Mouse (Mus musculus) spleen, adult 2 months (tissue): ENCODE data around the gene Gdf9. TPM values are rescaled to one million over a fixed set of nuclear protein-coding genes. Genes with fewer than 3 reads are reported as not detected.

Experiments
- DNase-seq, 2 experiments: peaks; one replicate each; pipeline versions ENCODE4 v3.0.0 to v3.0.0-alpha.2; 2012 to 2021; ENCODE audit warnings: low spot score in 2 of 2, low read depth in 1 of 2
- H3K27ac ChIP-seq: fragments of 200-500 bp; 2 replicates; pipeline ENCODE4 v1.5.1; 2012; ENCODE audit warnings: low read length, inconsistent platforms; ENCODE audit not compliant: insufficient read depth
- H3K27me3 ChIP-seq: fragments of 200-500 bp; 2 replicates; pipeline ENCODE4 v1.6.1; 2012; ENCODE audit warnings: mild to moderate bottlenecking, moderate library complexity, low read length, inconsistent platforms; ENCODE audit not compliant: control insufficient read depth, insufficient read depth
- H3K36me3 ChIP-seq: fragments of 200-500 bp; 2 replicates; pipeline ENCODE4 v1.6.1; 2012; ENCODE audit warnings: mild to moderate bottlenecking, low read length, inconsistent platforms; ENCODE audit not compliant: control insufficient read depth, insufficient read depth
- H3K4me1 ChIP-seq: fragments of 200-500 bp; 2 replicates; pipeline ENCODE4 v1.6.1; 2011; ENCODE audit warnings: inconsistent platforms; ENCODE audit not compliant: control insufficient read depth, insufficient read depth, insufficient read length
- H3K4me3 ChIP-seq: fragments of 200-500 bp; 2 replicates; pipeline ENCODE4 v1.5.1; 2011; ENCODE audit warnings: mild to moderate bottlenecking, inconsistent platforms; ENCODE audit not compliant: insufficient read depth, insufficient read length; ENCODE audit errors: extremely low read depth
- CTCF ChIP-seq: fragments of 200-500 bp; IDR thresholded peaks from 2 replicates; pipeline ENCODE4 v1.5.1; 2011; ENCODE audit warnings: mild to moderate bottlenecking, inconsistent platforms; ENCODE audit not compliant: insufficient read depth, insufficient read length, insufficient replicate concordance; ENCODE audit errors: extremely low read depth
- POLR2A ChIP-seq: fragments of 200-500 bp; IDR thresholded peaks from 2 replicates; pipeline ENCODE4 v1.6.1; 2011; ENCODE audit warnings: low read depth, low read length, inconsistent platforms
- WGBS: fragments of 180-500 bp; shearing (Covaris S2); methylation state at CpG from one replicate; pipeline ENCODE4 v1.1.7; 2018; 5-methylcytosine and 5-hydroxymethylcytosine counted together
- polyA plus RNA-seq: library from polyadenylated mRNA; depleted of rRNA; stranded (reverse); fragments of >200 nt; gene quantifications from 2 replicates; pipeline ENCODE4 v1.2.3, GENCODE M21; 2012

Gdf9 gene
- polyA plus RNA-seq, 1 experiment: 0.40 TPM

DNA sequence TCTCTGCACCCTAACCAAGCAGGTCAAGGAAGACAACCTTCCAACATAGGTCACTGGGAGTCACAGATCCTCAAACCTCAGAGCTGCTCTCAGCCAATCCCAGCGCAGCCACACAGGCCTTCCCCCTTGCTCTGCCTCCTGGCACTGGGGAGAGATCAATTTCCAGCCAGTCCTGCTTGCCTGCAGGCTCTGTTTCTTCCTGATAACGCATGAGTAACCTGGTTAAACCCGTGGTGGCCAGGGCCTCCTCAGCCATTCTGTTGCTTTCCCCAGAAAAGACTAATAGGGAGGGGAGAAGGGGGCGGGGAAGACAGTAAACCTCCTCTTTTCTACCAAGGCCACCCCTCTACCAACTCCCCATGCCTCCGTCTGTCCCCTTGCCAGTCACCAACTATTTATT is 30.9 kb downstream of the Gdf9 start:
- Histone ChIP-seq H3K27ac (no peak overlapping the region), H3K4me3 (no peak overlapping the region), H3K27me3 (peaks cover 21% of the 10 kb centered on the region), H3K36me3 (no peaks in the 10 kb centered on the region), H3K4me1 (peaks cover 8% of the 10 kb centered on the region)
- TF ChIP-seq POLR2A: no peak
- TF ChIP-seq CTCF: no peak
- DNase-seq: no peak
- WGBS: 55% methylated on average over 5 of the region's 5 CpGs

GRCm38 (mm10) chr11:53463551-53464424 is 33.0 kb downstream of the Gdf9 start:
- H3K36me3 ChIP-seq: no peaks in the 10 kb centered on the region
- H3K4me3 ChIP-seq: no peak overlapping the region
- no peak overlapping the region for H3K27ac ChIP-seq
- DNase-seq: no peak
- 13% methylated on average over 55 of the region's 55 CpGs for WGBS
- TF ChIP-seq CTCF: no peak
- TF ChIP-seq POLR2A: no peak
- 0 out of 2 replicates have a peak, but pooled peaks cover 3% of the 10 kb centered on the region for H3K4me1 ChIP-seq
- peaks cover 13% of the 10 kb centered on the region for H3K27me3 ChIP-seq

DNA sequence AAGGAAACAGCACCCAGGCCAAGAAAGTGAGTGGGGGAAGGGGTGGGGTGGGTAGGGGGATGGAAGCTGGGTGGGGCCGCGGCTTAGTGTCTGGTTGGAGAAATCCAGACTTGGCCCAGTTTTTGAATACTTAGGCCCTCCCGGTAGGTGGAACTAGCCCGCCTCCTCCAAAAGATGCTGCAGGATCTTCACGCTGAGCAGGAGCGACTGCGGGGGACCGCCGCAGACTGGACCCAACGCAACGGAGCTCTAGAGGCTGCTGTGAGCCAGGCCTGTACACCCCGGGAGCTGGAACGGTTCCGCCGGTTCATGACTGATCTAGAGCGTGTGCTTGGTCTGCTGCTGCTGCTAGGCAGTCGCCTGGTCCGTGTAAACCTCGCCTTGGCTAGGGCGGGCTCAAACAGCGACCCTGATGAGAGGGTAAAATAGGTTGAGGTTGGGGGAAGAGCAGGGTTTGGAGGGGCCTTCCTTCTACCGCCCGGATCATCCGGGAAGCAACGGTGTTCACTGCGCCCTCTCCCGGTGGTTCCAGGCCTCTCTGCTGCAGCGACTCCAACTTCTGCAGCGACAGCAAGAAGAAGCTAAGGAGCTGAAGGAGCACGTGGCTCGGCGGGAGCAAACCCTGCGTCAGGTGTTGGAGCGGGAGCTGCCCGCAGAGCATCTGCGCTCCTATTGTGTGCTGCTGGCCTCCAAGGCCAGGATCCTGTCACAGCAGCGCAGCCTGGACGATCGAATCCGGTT is 35.6 kb downstream of the Gdf9 start:
- WGBS: 28% methylated on average over 40 of the region's 40 CpGs
- Histone ChIP-seq H3K36me3 (no peaks in the 10 kb centered on the region), H3K27me3 (peaks cover 16% of the 10 kb centered on the region), H3K4me3 (no peak overlapping the region), H3K27ac (no peak overlapping the region), H3K4me1 (0 out of 2 replicates have a peak, but pooled peaks cover 3% of the 10 kb centered on the region)
- peak in 1 of 2 experiments; percentile 12 for DNase-seq
- 0 out of 2 replicates have a peak, but pooled peaks have one; percentile 51 for TF ChIP-seq CTCF
- no peak for TF ChIP-seq POLR2A

DNA sequence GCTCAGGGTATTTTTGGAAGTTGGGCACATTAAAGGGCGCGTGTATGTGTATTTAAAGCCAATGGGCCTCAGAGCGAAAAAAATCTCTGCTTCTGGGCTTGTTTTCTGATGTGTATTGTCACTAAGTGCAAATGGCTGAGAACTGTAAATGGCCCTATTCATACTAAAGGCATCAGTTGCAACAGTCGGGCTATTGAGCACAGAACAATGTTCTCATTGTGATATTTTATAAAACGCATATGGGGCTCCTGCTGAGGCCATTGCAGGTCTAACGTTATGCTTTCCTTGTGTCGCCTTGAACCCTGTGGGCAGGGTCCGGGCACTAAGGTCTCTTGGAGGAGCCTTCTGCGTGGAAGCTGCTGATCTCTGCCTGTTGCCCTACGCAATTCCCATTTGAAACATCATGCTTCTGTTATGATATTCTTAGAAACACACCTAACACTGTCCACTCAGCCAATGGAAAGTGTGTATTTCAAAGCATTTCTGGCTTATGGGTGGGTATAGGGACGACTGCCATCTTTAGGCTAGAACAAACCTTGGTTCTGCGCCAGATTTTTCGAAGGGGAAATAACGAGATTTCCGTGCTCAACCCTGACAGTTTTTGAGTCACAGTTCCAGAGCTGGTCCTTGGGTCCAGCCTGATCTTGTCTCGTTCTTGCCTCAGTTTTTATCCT is 38.6 kb downstream of the Gdf9 start:
- 42% methylated on average over 16 of the region's 16 CpGs for WGBS
- Histone ChIP-seq H3K27me3 (peaks cover 4% of the 10 kb centered on the region), H3K36me3 (no peaks in the 10 kb centered on the region), H3K27ac (no peak overlapping the region), H3K4me1 (no peaks in the 10 kb centered on the region), H3K4me3 (no peak overlapping the region)
- DNase-seq: no peak
- TF ChIP-seq CTCF (no peak), POLR2A (no peak)

- WGBS: 10% methylated on average over 29 of the region's 29 CpGs
- Histone ChIP-seq H3K4me3 (no peak within 1 kb of the TSS), H3K27me3 (peaks cover 4% of the 10 kb centered on the region), H3K36me3 (no peaks in the 10 kb centered on the region), H3K4me1 (no peaks in the 10 kb centered on the region), H3K27ac (no peak within 1 kb of the TSS)
- DNase-seq: peak; percentile 47 to 76
- peak; percentile 89; the same call in 1 of the 2 replicates for TF ChIP-seq CTCF
- TF ChIP-seq POLR2A: no peak
Observed at GRCm38 (mm10) chr11:53469968-53470695, 39.3 kb downstream of the Gdf9 start, which contains the start of gene Gm9837. TSS of gene Gm9837 (minus strand) at chr11:53470479.

DNA sequence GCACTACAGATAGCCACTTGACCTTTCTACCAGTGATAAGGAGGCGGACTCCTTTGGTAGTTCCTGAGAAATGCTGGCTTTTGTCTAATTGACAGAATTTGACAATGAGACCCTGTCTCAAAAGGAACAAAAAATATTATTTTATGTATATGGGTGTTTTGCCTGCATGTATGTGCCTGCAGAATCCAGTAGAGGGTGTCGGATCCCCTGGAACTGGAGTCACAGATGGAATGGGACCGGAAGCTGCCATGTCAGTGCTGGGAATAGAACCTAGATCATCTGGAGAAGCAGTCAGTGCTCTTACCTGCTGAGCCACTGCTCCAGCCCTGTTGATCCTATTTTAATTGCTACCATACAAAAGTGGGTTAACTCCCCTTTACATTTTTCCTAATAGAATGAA is 41.9 kb downstream of the Gdf9 start:
- H3K27ac ChIP-seq: no peak overlapping the region
- DNase-seq: no peak
- H3K27me3 ChIP-seq: peaks cover 4% of the 10 kb centered on the region; the same call in 1 of the 2 replicates
- TF ChIP-seq POLR2A: no peak
- TF ChIP-seq CTCF: no peak
- H3K4me3 ChIP-seq: no peak overlapping the region
- WGBS: 86% methylated on average over 3 of the region's 3 CpGs
- no peaks in the 10 kb centered on the region for H3K4me1 ChIP-seq
- H3K36me3 ChIP-seq: no peaks in the 10 kb centered on the region
